Mouse (Mus musculus): ENCODE measurements at regions not wholly inside any gene's neighbourhood (a gene's known extent, or its start where the extent isn't known, plus 50 kb on each side); places are given as distances from the start of the nearest gene placed in this dataset.

- ATAC-seq (replicated peaks; ENCODE audit: insufficient number of reproducible peaks, low FRiP score, low TSS enrichment, poor library complexity, severe bottlenecking): no peak
Observed at GRCm38 (mm10) chr9:120837431-120838150, 91.4 kb upstream of the Ctnnb1 start.

GRCm38 (mm10) chr9:120843753-120844152 is 85.3 kb upstream of the Ctnnb1 start:
- ATAC-seq (replicated peaks; ENCODE audit: insufficient number of reproducible peaks, low FRiP score, low TSS enrichment, poor library complexity, severe bottlenecking): no peak

GRCm38 (mm10) chr9:120845538-120845937 is 83.5 kb upstream of the Ctnnb1 start:
- ATAC-seq (replicated peaks; ENCODE audit: insufficient number of reproducible peaks, low FRiP score, low TSS enrichment, poor library complexity, severe bottlenecking): no peak

GRCm38 (mm10) chr9:120847649-120848048 is 81.4 kb upstream of the Ctnnb1 start:
- no peak for ATAC-seq (replicated peaks; ENCODE audit: insufficient number of reproducible peaks, low FRiP score, low TSS enrichment, poor library complexity, severe bottlenecking)

- no peak for ATAC-seq (replicated peaks; ENCODE audit: insufficient number of reproducible peaks, low FRiP score, low TSS enrichment, poor library complexity, severe bottlenecking)
Observed at GRCm38 (mm10) chr9:120848962-120849361, 80.1 kb upstream of the Ctnnb1 start.

- ATAC-seq (replicated peaks; ENCODE audit: insufficient number of reproducible peaks, low FRiP score, low TSS enrichment, poor library complexity, severe bottlenecking): no peak
Observed at GRCm38 (mm10) chr9:120850092-120850491, 78.9 kb upstream of the Ctnnb1 start.

- ATAC-seq (replicated peaks; ENCODE audit: insufficient number of reproducible peaks, low FRiP score, low TSS enrichment, poor library complexity, severe bottlenecking): no peak
Observed at GRCm38 (mm10) chr9:120851914-120852313, 77.1 kb upstream of the Ctnnb1 start.

GRCm38 (mm10) chr9:120852572-120852971 is 76.4 kb upstream of the Ctnnb1 start:
- no peak for ATAC-seq (replicated peaks; ENCODE audit: insufficient number of reproducible peaks, low FRiP score, low TSS enrichment, poor library complexity, severe bottlenecking)

GRCm38 (mm10) chr9:120853032-120853597 is 75.9 kb upstream of the Ctnnb1 start:
- ATAC-seq (replicated peaks; ENCODE audit: insufficient number of reproducible peaks, low FRiP score, low TSS enrichment, poor library complexity, severe bottlenecking): no peak

GRCm38 (mm10) chr9:120854351-120854750 is 74.7 kb upstream of the Ctnnb1 start:
- ATAC-seq (replicated peaks; ENCODE audit: insufficient number of reproducible peaks, low FRiP score, low TSS enrichment, poor library complexity, severe bottlenecking): no peak

GRCm38 (mm10) chr9:120855293-120856050 is 73.5 kb upstream of the Ctnnb1 start:
- ATAC-seq (replicated peaks; ENCODE audit: insufficient number of reproducible peaks, low FRiP score, low TSS enrichment, poor library complexity, severe bottlenecking): no peak

- ATAC-seq (replicated peaks; ENCODE audit: insufficient number of reproducible peaks, low FRiP score, low TSS enrichment, poor library complexity, severe bottlenecking): no peak
Observed at GRCm38 (mm10) chr9:120857849-120858510, 71.0 kb upstream of the Ctnnb1 start.

GRCm38 (mm10) chr9:120860969-120861595 is 67.9 kb upstream of the Ctnnb1 start:
- no peak for ATAC-seq (replicated peaks; ENCODE audit: insufficient number of reproducible peaks, low FRiP score, low TSS enrichment, poor library complexity, severe bottlenecking)

GRCm38 (mm10) chr9:120861788-120862345 is 67.1 kb upstream of the Ctnnb1 start:
- no peak for ATAC-seq (replicated peaks; ENCODE audit: insufficient number of reproducible peaks, low FRiP score, low TSS enrichment, poor library complexity, severe bottlenecking)

GRCm38 (mm10) chr9:120864410-120864809 is 64.6 kb upstream of the Ctnnb1 start:
- no peak for ATAC-seq (replicated peaks; ENCODE audit: insufficient number of reproducible peaks, low FRiP score, low TSS enrichment, poor library complexity, severe bottlenecking)

GRCm38 (mm10) chr9:120866251-120866650 is 62.8 kb upstream of the Ctnnb1 start:
- ATAC-seq (replicated peaks; ENCODE audit: insufficient number of reproducible peaks, low FRiP score, low TSS enrichment, poor library complexity, severe bottlenecking): no peak

GRCm38 (mm10) chr9:120866709-120867108 is 62.3 kb upstream of the Ctnnb1 start:
- ATAC-seq (replicated peaks; ENCODE audit: insufficient number of reproducible peaks, low FRiP score, low TSS enrichment, poor library complexity, severe bottlenecking): 0 out of 2 replicates have a peak, but pooled peaks have one; percentile 25

- no peak for ATAC-seq (replicated peaks; ENCODE audit: insufficient number of reproducible peaks, low FRiP score, low TSS enrichment, poor library complexity, severe bottlenecking)
Observed at GRCm38 (mm10) chr9:120867861-120868260, 61.2 kb upstream of the Ctnnb1 start.

- ATAC-seq (replicated peaks; ENCODE audit: insufficient number of reproducible peaks, low FRiP score, low TSS enrichment, poor library complexity, severe bottlenecking): no peak
Observed at GRCm38 (mm10) chr9:120868330-120868729, 60.7 kb upstream of the Ctnnb1 start.
